Mouse (Mus musculus) heart, postnatal 0 days (tissue): Measurements from ENCODE around the gene Rhbdd3.

ENCODE experiments used
- CTCF ChIP-seq: IDR thresholded peaks from 2 replicates; pipeline ENCODE4 v1.5.1; 2016; ENCODE audit warnings: antibody characterized with exemption, control low read depth, low read depth
- EP300 ChIP-seq: IDR thresholded peaks from 2 replicates; pipeline ENCODE4 v1.6.1; 2016; ENCODE audit warnings: antibody characterized with exemption, low read depth

- TF ChIP-seq CTCF (no peak), EP300 (no peak)
Observed at GRCm38 (mm10) chr11:5113645-5114044, 14.9 kb downstream of the Rhbdd3 start.
